Mouse (Mus musculus): ENCODE results near the gene Mamstr.

The Mamstr gene

GRCm38 (mm10) chr7:45639561-45640027, at the start of gene Mamstr:
TSS of gene Mamstr (plus strand) at chr7:45639977.
- peak; percentile 81 for DNase-seq

GRCm38 (mm10) chr7:45590874-45591273, 48.9 kb upstream of the Mamstr start:
- DNase-seq, result no peak

- no peak for DNase-seq
Measured at GRCm38 (mm10) chr7:45591880-45592279, 47.9 kb upstream of the Mamstr start.

GRCm38 (mm10) chr7:45593118-45593815, 46.5 kb upstream of the Mamstr start:
- DNase-seq, result peak; percentile 67

GRCm38 (mm10) chr7:45595176-45595575, 44.6 kb upstream of the Mamstr start:
- no peak for DNase-seq

GRCm38 (mm10) chr7:45596107-45596506, 43.7 kb upstream of the Mamstr start:
- DNase-seq, result no peak

- no peak for DNase-seq
Measured at GRCm38 (mm10) chr7:45597013-45597412, 42.8 kb upstream of the Mamstr start.

- no peak for DNase-seq
Measured at GRCm38 (mm10) chr7:45597527-45597926, 42.2 kb upstream of the Mamstr start.

- no peak for DNase-seq
Measured at GRCm38 (mm10) chr7:45598960-45599879, 40.6 kb upstream of the Mamstr start.

GRCm38 (mm10) chr7:45605704-45606289, 34.0 kb upstream of the Mamstr start:
- no peak for DNase-seq

- no peak for DNase-seq
Measured at GRCm38 (mm10) chr7:45609511-45609910, 30.3 kb upstream of the Mamstr start.

- no peak for DNase-seq
Measured at GRCm38 (mm10) chr7:45616277-45616676, 23.5 kb upstream of the Mamstr start.

- DNase-seq, result no peak
Measured at GRCm38 (mm10) chr7:45617042-45617695, 22.6 kb upstream of the Mamstr start, which contains the start of gene Fut1. TSS of gene Fut1 (plus strand) at chr7:45617289.

GRCm38 (mm10) chr7:45618316-45618715, 21.5 kb upstream of the Mamstr start:
- no peak for DNase-seq

- no peak for DNase-seq
Measured at GRCm38 (mm10) chr7:45619592-45619991, 20.2 kb upstream of the Mamstr start.

GRCm38 (mm10) chr7:45621443-45621842, 18.3 kb upstream of the Mamstr start, which contains the start of gene Izumo1:
TSS of gene Izumo1 (plus strand) at chr7:45621811.
- no peak for DNase-seq

GRCm38 (mm10) chr7:45623507-45623906, 16.3 kb upstream of the Mamstr start:
- DNase-seq, result no peak

- no peak for DNase-seq
Measured at GRCm38 (mm10) chr7:45624718-45625117, 15.1 kb upstream of the Mamstr start.

- DNase-seq, result peak; percentile 29
Measured at GRCm38 (mm10) chr7:45625481-45625880, 14.3 kb upstream of the Mamstr start.

- no peak for DNase-seq
Measured at GRCm38 (mm10) chr7:45626571-45627076, 13.2 kb upstream of the Mamstr start.

GRCm38 (mm10) chr7:45627261-45627660, 12.5 kb upstream of the Mamstr start, which contains the start of gene Rasip1:
TSS of gene Rasip1 (plus strand) at chr7:45627488.
- DNase-seq, result no peak

Measured in cerebellum, adult 9-11 months (tissue).